Mouse (Mus musculus): Measurements from ENCODE around the gene Slc44a5.

- TF ChIP-seq POLR2A (IDR thresholded peaks at IDR 0.05; ENCODE audit: borderline replicate concordance, extremely low read depth, low read depth, low read length) = no peak
- TF ChIP-seq CTCF (IDR thresholded peaks at IDR 0.05; ENCODE audit: insufficient read depth, low read length) = no peak
Measured at GRCm38 (mm10) chr3:154268313-154268712, 295.1 kb downstream of the Slc44a5 start.
